15 mouse cellular contexts compared by ENCODE assay signal in genomic region chr19:40728732-40729420, GRCm38 (mm10). TPM values are rescaled to one million over a fixed set of nuclear protein-coding genes. Genes with fewer than 3 reads are reported as not detected.
A peak's percentile ranks its signal among the peaks of the same experiment; 100 is the strongest.
DNase-seq lines count a peak whose midpoint lies in the region; ATAC-seq and TF ChIP-seq lines count a peak whose summit lies in the region.
"Had no signal": no experiment of that assay in that cellular context is flagged by ENCODE, and none has a peak within 500 bp of the region (broad histone marks: within the 10 kb centered on the region; RNA-seq: fewer than 3 reads in every experiment).

No protein-coding gene starts in this region.

- H3K27me3 ChIP-seq in lung, embryonic 16.5 days (ENCODE audit: control insufficient read depth, insufficient read depth, low read depth, low read length): no peaks in the 10 kb centered on the region
- no peaks in the 10 kb centered on the region for H3K27me3 ChIP-seq in limb, embryonic 10.5 days (ENCODE audit: low read depth, poor library complexity, severe bottlenecking)
- no peaks in the 10 kb centered on the region for H3K27me3 ChIP-seq in stomach, postnatal 0 days (ENCODE audit: control insufficient read depth, insufficient read depth, low read length)
- H3K27me3 ChIP-seq in intestine, postnatal 0 days (replicated peaks; ENCODE audit: control insufficient read depth, insufficient read depth, low read length): no peaks in the 10 kb centered on the region
- H3K27me3 ChIP-seq: hindbrain, embryonic 12.5 days; midbrain, embryonic 12.5 days had no signal

- DNase-seq in adrenal gland, postnatal 10 days: peak; percentile 25
- no peak for DNase-seq in adrenal gland, adult 18-20 months (ENCODE audit: low spot score in 2 of 2)
- no peak for DNase-seq in lung, adult 18-20 months
- no peak for DNase-seq in limb, embryonic 10.5 days (ENCODE audit: low spot score)
- DNase-seq in stomach, postnatal 0 days (ENCODE audit: low spot score): peak; percentile 11
- DNase-seq in right cerebral cortex, postnatal 25 days: no peak
- DNase-seq: cerebellum, adult 9-11 months; forebrain, postnatal 0 days; kidney, adult 11 months had no signal

- WGBS in lung, embryonic 16.5 days: 31% methylated on average over 12 of the region's 12 CpGs
- 60% methylated on average over 12 of the region's 12 CpGs for WGBS in limb, embryonic 10.5 days
- WGBS in stomach, postnatal 0 days: 49% methylated on average over 12 of the region's 12 CpGs
- WGBS in intestine, postnatal 0 days: 56% methylated on average over 12 of the region's 12 CpGs

- H3K36me3 ChIP-seq in lung, embryonic 16.5 days (ENCODE audit: control insufficient read depth, insufficient read depth, low read length): no peaks in the 10 kb centered on the region
- no peaks in the 10 kb centered on the region for H3K36me3 ChIP-seq in limb, embryonic 10.5 days
- no peaks in the 10 kb centered on the region for H3K36me3 ChIP-seq in stomach, postnatal 0 days (ENCODE audit: control insufficient read depth, insufficient read depth, low read length)
- H3K36me3 ChIP-seq in intestine, postnatal 0 days (ENCODE audit: control insufficient read depth, insufficient read depth): no peaks in the 10 kb centered on the region
- H3K36me3 ChIP-seq: hindbrain, embryonic 12.5 days; midbrain, embryonic 12.5 days had no signal

- H3K27ac ChIP-seq in lung, embryonic 16.5 days (ENCODE audit: low read length): no peak overlapping the region
- H3K27ac ChIP-seq in limb, embryonic 10.5 days: peak overlapping the region; percentile 61
- H3K27ac ChIP-seq in stomach, postnatal 0 days (replicated peaks): 0 out of 2 replicates have a peak overlapping the region, but pooled peaks have one; percentile 13
- H3K27ac ChIP-seq in intestine, postnatal 0 days (ENCODE audit: low read depth, low read length): no peak overlapping the region
- H3K27ac ChIP-seq: hindbrain, embryonic 12.5 days; layer of hippocampus, adult 2 months; liver, embryonic 14.5 days; midbrain, embryonic 12.5 days had no signal

- H3K4me2 ChIP-seq in lung, embryonic 16.5 days (ENCODE audit: low read depth, low read length): no peak overlapping the region
- no peak overlapping the region for H3K4me2 ChIP-seq in stomach, postnatal 0 days (replicated peaks; ENCODE audit: low read depth)
- no peak overlapping the region for H3K4me2 ChIP-seq in intestine, postnatal 0 days (replicated peaks; ENCODE audit: low read depth)
- H3K4me2 ChIP-seq: hindbrain, embryonic 12.5 days; midbrain, embryonic 12.5 days had no signal

- no peak for TF ChIP-seq EP300 in stomach, postnatal 0 days (optimal IDR thresholded peaks at IDR 0.05)

- H3K9me3 ChIP-seq in lung, embryonic 16.5 days (ENCODE audit: control insufficient read depth, low read length): no peaks in the 10 kb centered on the region
- H3K9me3 ChIP-seq in limb, embryonic 10.5 days (replicated peaks): no peaks in the 10 kb centered on the region
- no peaks in the 10 kb centered on the region for H3K9me3 ChIP-seq in stomach, postnatal 0 days (ENCODE audit: control insufficient read depth, low read length)
- H3K9me3 ChIP-seq in intestine, postnatal 0 days (ENCODE audit: control insufficient read depth): no peaks in the 10 kb centered on the region
- H3K9me3 ChIP-seq: hindbrain, embryonic 12.5 days; midbrain, embryonic 12.5 days had no signal

- H3K4me1 ChIP-seq in lung, embryonic 16.5 days (replicated peaks; ENCODE audit: control insufficient read depth, insufficient read depth, low read length): peaks cover 9% of the 10 kb centered on the region
- H3K4me1 ChIP-seq in limb, embryonic 10.5 days: peaks cover 25% of the 10 kb centered on the region
- no peaks in the 10 kb centered on the region for H3K4me1 ChIP-seq in stomach, postnatal 0 days (replicated peaks; ENCODE audit: control insufficient read depth, insufficient read depth)
- H3K4me1 ChIP-seq in intestine, postnatal 0 days (replicated peaks; ENCODE audit: control insufficient read depth, insufficient read depth, low read length): no peaks in the 10 kb centered on the region
- H3K4me1 ChIP-seq: hindbrain, embryonic 12.5 days had no signal

- TF ChIP-seq CTCF in stomach, postnatal 0 days (IDR thresholded peaks at IDR 0.05; ENCODE audit: low read depth): no peak
- no peak for TF ChIP-seq CTCF in intestine, postnatal 0 days (IDR thresholded peaks at IDR 0.05; ENCODE audit: low read depth)

- 0 out of 2 replicates have a peak, but pooled peaks have one; percentile 37 for ATAC-seq in lung, embryonic 16.5 days (ENCODE audit: low read depth)
- no peak; the same call in 1 of the 2 replicates for ATAC-seq in stomach, postnatal 0 days (ENCODE audit: low FRiP score, low TSS enrichment)
- ATAC-seq in intestine, postnatal 0 days: no peak
- ATAC-seq: forebrain, postnatal 0 days had no signal

- 0 out of 2 replicates have a peak overlapping the region, but pooled peaks have one; percentile 26 for H3K9ac ChIP-seq in lung, embryonic 16.5 days (ENCODE audit: low read length)
- no peak overlapping the region for H3K9ac ChIP-seq in stomach, postnatal 0 days (ENCODE audit: low read length)
- H3K9ac ChIP-seq in intestine, postnatal 0 days (ENCODE audit: low read depth, low read length): no peak overlapping the region
- H3K9ac ChIP-seq: forebrain, postnatal 0 days; hindbrain, embryonic 12.5 days; liver, embryonic 14.5 days; midbrain, embryonic 12.5 days had no signal

- no peak overlapping the region for H3K4me3 ChIP-seq in lung, embryonic 16.5 days (ENCODE audit: low read length)
- no peak overlapping the region for H3K4me3 ChIP-seq in limb, embryonic 10.5 days
- no peak overlapping the region for H3K4me3 ChIP-seq in stomach, postnatal 0 days (ENCODE audit: low read depth, low read length)
- no peak overlapping the region for H3K4me3 ChIP-seq in intestine, postnatal 0 days (ENCODE audit: low read depth, low read length)
- H3K4me3 ChIP-seq: hindbrain, embryonic 12.5 days; layer of hippocampus, adult 2 months; midbrain, embryonic 12.5 days had no signal

RNA-seq across cellular contexts. Expression of gene Cc2d2b, which starts 19.7 kb away (rescaled TPM):
- total RNA-seq in adrenal gland, postnatal 10 days (2021): under 1 TPM in 1 of 2 experiments, not detected in 1; 0.15 TPM
- total RNA-seq in adrenal gland, adult 18-20 months (2021): under 1 TPM in 1 of 2 experiments, not detected in 1; 0.45 TPM
- 0.28 TPM in 1 of 2 replicates, not detected in the other for polyA plus RNA-seq in lung, embryonic 16.5 days (2015; fragmentation: Nextera tagmentation; extraction: Ambion mirVana)
- 0.29 and 0.64 TPM in 2 replicates for polyA plus RNA-seq in limb, embryonic 10.5 days (2016; fragmentation: Nextera tagmentation; extraction: Ambion mirVana)
- polyA plus RNA-seq in stomach, postnatal 0 days (2015; fragmentation: Nextera tagmentation; extraction: Ambion mirVana): 0.12 and 0.21 TPM in 2 replicates
- 0.14 TPM in 1 of 2 replicates, not detected in the other for polyA plus RNA-seq in intestine, postnatal 0 days (2015; fragmentation: Nextera tagmentation; extraction: Ambion mirVana)

Comparison
In these comparisons a context has a peak if more than half of its experiments do, and no peak if none do; other contexts are left out.
1. DNase-seq: peak in adrenal gland, postnatal 10 days (single experiment) and stomach, postnatal 0 days (single experiment); none in adrenal gland, adult 18-20 months (0 of 2), lung, adult 18-20 months (0 of 2), limb, embryonic 10.5 days (single experiment) and right cerebral cortex, postnatal 25 days (single experiment).
2. H3K27ac ChIP-seq: peak in limb, embryonic 10.5 days (single experiment) and stomach, postnatal 0 days (single experiment); none in lung, embryonic 16.5 days (single experiment) and intestine, postnatal 0 days (single experiment).